Mouse (Mus musculus): Measurements from ENCODE around the gene Slc22a26. TPM values are rescaled to one million over a fixed set of nuclear protein-coding genes. Genes with fewer than 3 reads are reported as not detected.

Gene Slc22a26
- polyA plus RNA-seq (2012; rRNA removed) = not detected in 2 replicates

GRCm38 (mm10) chr19:7802571-7802970, at the start of gene Slc22a26:
TSS of gene Slc22a26 (minus strand) at chr19:7802667.

Other genes starting within 250 kb of the Slc22a26 start
- gene Pla2g16, start 245.2 kb downstream of the Slc22a26 start, polyA plus RNA-seq (2012; rRNA removed) = 20.4 and 21.3 TPM in 2 replicates
- 10.9 and 13.1 TPM in 2 replicates for gene Lgals12, start 195.5 kb downstream of the Slc22a26 start, polyA plus RNA-seq (2012; rRNA removed)
- 0.71 TPM in 1 of 2 replicates, not detected in the other for gene Hrasls5, start 190.1 kb downstream of the Slc22a26 start, polyA plus RNA-seq (2012; rRNA removed)
- gene Slc22a19, start 91.4 kb downstream of the Slc22a26 start, polyA plus RNA-seq (2012; rRNA removed) = not detected in 2 replicates
- not detected in 2 replicates for gene Slc22a27, start 163.4 kb upstream of the Slc22a26 start, polyA plus RNA-seq (2012; rRNA removed)

Data from colon, adult 2 months (tissue).